Mouse (Mus musculus) brain, embryonic 14.5 days (tissue): ENCODE data around the gene Cacna1d.

ENCODE experiments used
- CTCF ChIP-seq: fragments of 200-500 bp; IDR thresholded peaks from 2 replicates; pipeline ENCODE4 v1.5.1; 2012; ENCODE audit warnings: inconsistent platforms, mild to moderate bottlenecking, moderate library complexity, borderline replicate concordance; ENCODE audit not compliant: insufficient read depth, insufficient read length; ENCODE audit errors: extremely low read depth
- POLR2A ChIP-seq: fragments of 200-500 bp; IDR thresholded peaks from 2 replicates; pipeline ENCODE4 v1.6.1; 2012; ENCODE audit warnings: mild to moderate bottlenecking, inconsistent platforms, borderline replicate concordance; ENCODE audit not compliant: poor library complexity, insufficient read depth, insufficient read length, severe bottlenecking; ENCODE audit errors: extremely low read depth

DNA sequence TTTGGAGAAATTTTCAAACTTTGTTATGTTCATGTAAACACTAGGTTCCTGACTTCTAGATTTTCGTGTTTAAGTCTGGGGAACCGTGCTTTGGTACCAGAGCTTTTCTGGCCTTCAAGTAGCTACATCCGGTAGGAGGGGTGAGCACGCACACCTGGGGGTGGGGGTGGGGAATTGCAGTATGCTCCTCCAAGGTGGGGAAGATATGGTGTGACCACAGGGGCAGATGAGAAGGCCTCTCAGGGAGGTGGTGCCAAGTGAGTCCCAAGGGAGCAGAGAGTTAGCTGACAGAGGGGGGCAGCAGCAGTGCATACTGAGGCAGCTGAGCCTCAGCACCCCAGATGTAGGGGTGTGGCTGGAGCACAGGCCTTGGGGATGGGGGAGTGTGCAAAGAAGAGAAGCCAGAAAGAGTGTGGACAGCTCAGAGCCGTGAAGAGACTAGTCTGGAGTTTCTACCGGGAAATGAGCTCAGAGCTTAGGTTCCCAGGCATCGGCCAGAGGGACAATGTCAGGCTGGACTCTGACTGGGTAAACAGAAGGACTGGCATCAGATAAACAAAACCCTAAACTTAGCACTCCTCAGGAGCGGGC, 387.2 kb downstream of the Cacna1d start:
- no peak for TF ChIP-seq CTCF
- TF ChIP-seq POLR2A, result no peak
